Mouse (Mus musculus) adipocyte (in vitro differentiated cells): Measurements from ENCODE around the gene 1700029H14Rik.
A peak's percentile ranks its signal among the peaks of the same experiment; 100 is the strongest.

ENCODE experiments used
- DNase-seq: peaks from one replicate; pipeline ENCODE4 v3.0.0-alpha.2; 2016; ENCODE audit warnings: low spot score

The 1700029H14Rik gene

GRCm38 (mm10) chr8:13504894-13505674 lies 57.2 kb downstream of the 1700029H14Rik start:
- DNase-seq, result no peak

DNA sequence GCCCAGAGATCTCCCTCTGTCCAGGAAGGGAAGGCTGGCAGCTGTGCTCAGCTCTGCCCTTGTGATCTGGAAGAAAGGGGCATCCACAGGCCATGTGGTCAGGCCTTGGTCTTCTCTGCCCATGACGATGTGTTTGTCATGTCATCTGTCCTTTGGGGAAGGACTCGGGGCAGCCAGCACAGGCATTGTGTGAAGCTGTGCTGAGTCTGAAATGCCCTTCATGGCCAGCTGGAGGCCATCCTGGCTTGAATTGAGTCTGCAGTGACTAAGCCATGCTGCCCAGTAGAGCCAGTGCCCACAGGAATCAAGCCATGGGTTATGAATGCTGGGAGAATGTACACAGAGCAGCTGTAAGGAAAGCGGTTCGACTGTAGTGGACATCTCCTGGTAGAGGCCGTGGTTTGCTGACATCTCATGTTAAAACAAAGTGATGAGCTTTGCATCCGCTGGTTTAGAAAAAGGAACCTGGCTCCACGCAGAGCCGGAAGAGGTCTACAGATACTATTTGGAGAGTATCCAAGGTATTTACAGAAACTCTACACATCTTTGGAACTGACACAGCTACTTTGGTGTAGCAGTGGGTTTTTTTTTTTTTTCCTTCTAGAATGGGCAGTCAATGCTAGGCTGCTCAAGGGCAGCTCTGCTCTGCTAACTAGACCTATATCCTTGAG lies 58.2 kb downstream of the 1700029H14Rik start:
- DNase-seq, result peak; percentile 83

DNA sequence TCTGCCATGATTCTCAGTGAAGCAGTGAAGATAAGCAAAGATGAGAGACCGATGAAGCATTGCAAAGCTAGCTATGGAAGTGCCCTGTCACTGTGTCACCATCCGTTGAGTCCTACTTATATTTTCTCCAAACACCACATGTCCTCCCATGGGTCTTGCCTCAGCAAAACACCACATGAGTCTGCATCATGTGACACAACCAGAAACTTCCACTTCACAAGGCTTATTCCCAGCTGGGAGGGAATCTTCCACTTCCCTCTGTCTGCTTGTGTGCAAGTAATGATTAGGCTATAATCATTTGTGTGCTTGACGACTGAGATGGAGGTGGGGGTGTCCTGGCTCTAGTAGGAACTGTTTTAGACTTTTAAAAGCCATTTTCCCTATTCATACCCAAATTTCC lies 61.0 kb downstream of the 1700029H14Rik start:
- DNase-seq, result no peak
